In the genomic region with DNA sequence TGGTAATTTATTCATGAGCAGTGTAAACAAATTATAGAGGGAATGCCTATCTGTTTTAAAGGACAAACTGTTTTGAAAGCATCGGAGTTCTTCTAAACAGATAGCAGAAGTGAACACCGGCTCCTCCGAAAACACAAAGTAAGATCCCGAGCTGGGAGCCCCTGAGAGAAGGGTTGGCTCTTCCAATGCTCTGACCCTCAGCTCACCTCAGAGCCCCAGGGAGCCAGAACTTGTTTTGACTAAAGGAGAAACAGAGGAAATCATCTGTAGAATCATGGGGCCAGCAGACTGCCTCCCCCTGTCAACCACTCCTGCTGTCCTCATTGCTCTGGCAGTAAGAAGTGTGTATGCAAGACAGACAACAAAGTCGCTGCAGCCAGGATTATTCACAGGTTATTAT, we compare ENCODE assay signal across 12 mouse cellular contexts.
"Had no signal": no experiment of that assay in that cellular context is flagged by ENCODE, and none has a peak within 500 bp of the region (broad histone marks: within the 10 kb centered on the region; RNA-seq: fewer than 3 reads in every experiment).

No protein-coding gene starts in this region.

- H3K27ac ChIP-seq: intestine, embryonic 15.5 days; layer of hippocampus, adult 2 months; limb, embryonic 12.5 days; liver, embryonic 13.5 days; midbrain, embryonic 15.5 days; neural tube, embryonic 12.5 days had no signal

- H3K36me3 ChIP-seq: intestine, embryonic 15.5 days; limb, embryonic 12.5 days; liver, embryonic 13.5 days; midbrain, embryonic 15.5 days; neural tube, embryonic 12.5 days had no signal

- H3K4me3 ChIP-seq: intestine, embryonic 15.5 days; layer of hippocampus, adult 2 months; limb, embryonic 12.5 days; liver, embryonic 13.5 days; midbrain, embryonic 15.5 days; neural tube, embryonic 12.5 days had no signal

- H3K4me2 ChIP-seq: intestine, embryonic 15.5 days; limb, embryonic 12.5 days; liver, embryonic 13.5 days; midbrain, embryonic 15.5 days; neural tube, embryonic 12.5 days had no signal

- DNase-seq: kidney, adult 8-10 months; liver; liver, embryonic 13.5 days; lung, adult 18-20 months; right cerebral cortex, postnatal 25 days; thymus, adult 18-20 months; thymus, postnatal 14 days had no signal

- H3K4me1 ChIP-seq: liver, embryonic 13.5 days; midbrain, embryonic 15.5 days had no signal

- H3K9me3 ChIP-seq: intestine, embryonic 15.5 days; limb, embryonic 12.5 days; liver, embryonic 13.5 days; midbrain, embryonic 15.5 days; neural tube, embryonic 12.5 days had no signal

- H3K9ac ChIP-seq: intestine, embryonic 15.5 days; limb, embryonic 12.5 days; liver, embryonic 13.5 days; midbrain, embryonic 15.5 days; neural tube, embryonic 12.5 days had no signal

- H3K27me3 ChIP-seq: intestine, embryonic 15.5 days; limb, embryonic 12.5 days; liver, embryonic 13.5 days; midbrain, embryonic 15.5 days; neural tube, embryonic 12.5 days had no signal

- ATAC-seq: midbrain, embryonic 15.5 days had no signal
